Mouse (Mus musculus): ENCODE measurements at regions not wholly inside any gene's neighbourhood (a gene's known extent, or its start where the extent isn't known, plus 50 kb on each side); places are given as distances from the start of the nearest gene placed in this dataset.

DNA sequence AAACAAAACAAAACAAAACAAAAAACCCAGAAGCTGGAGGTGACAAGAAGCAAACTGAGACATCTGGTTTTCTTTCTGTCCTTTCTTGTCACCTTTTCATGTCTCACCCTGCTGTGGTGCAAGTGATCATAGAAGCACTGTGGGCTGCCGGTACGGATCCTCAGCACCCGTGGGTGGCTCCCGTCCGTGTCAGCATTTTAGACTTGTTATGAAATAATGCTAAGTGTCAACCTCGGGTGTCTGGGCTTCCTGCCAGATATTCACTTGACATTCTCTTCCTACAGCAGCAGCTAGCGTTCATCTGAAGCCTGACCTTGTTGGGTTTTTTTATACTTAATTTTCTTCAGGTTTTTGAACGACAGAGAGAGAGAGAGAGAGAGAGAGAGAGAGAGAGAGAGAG is 404.7 kb downstream of the Pla2g4a start:
- Histone ChIP-seq H3K27ac (ENCODE audit: low read length) (no peak overlapping the region), H3K36me3 (ENCODE audit: control insufficient read depth, insufficient read depth) (no peaks in the 10 kb centered on the region), H3K9me3 (replicated peaks; ENCODE audit: control insufficient read depth, low read length) (no peaks in the 10 kb centered on the region), H3K4me3 (ENCODE audit: low read length) (0 out of 2 replicates have a peak overlapping the region, but pooled peaks have one; percentile 20), H3K4me1 (ENCODE audit: control insufficient read depth, insufficient read depth, low read length) (no peaks in the 10 kb centered on the region), H3K9ac (ENCODE audit: low read length) (no peak overlapping the region), H3K27me3 (ENCODE audit: control insufficient read depth, insufficient read depth, low read length) (no peaks in the 10 kb centered on the region), H3K4me2 (ENCODE audit: low read depth, low read length) (peak overlapping the region; percentile 49)
- 31% methylated on average over 8 of the region's 8 CpGs for WGBS
- ATAC-seq (replicated peaks; ENCODE audit: extremely low read depth, insufficient read depth, low FRiP score): peak; percentile 23; the same call in 1 of the 2 replicates

DNA sequence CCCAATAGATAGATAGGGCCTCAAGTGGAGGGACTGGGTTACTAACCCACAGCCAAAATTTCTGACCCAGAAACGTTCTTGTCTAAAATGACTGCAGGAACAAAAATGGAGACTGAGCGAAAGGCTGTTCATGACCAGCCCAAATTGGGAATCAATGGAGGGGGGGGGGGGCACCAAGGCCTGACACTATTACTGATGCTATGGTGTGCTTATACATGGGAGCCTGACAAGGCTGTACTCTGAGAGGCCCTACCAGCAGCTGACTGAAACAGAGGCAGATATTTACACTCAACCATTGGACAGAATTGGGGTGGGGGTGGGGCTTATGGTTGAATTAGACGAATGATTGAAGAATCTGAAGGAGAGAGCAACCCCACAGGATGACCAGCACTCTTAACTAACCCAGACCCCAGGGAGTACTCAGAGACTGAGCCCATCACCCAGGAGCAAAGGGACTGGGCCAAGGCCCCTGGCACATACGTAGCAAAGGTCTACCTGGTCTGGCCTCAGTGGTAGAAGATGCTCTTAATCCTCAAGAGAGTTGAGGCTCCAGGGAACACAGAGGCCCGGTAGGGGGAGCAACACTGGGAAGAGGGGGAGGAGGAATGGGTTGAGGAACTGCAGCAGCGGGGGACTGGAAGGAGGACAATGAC is 405.6 kb downstream of the Pla2g4a start:
- H3K4me1 ChIP-seq (ENCODE audit: control insufficient read depth, insufficient read depth, low read length): no peaks in the 10 kb centered on the region
- H3K4me3 ChIP-seq (ENCODE audit: low read length): no peak overlapping the region
- no peak overlapping the region for H3K9ac ChIP-seq (ENCODE audit: low read length)
- 74% methylated on average over 6 of the region's 6 CpGs for WGBS
- no peaks in the 10 kb centered on the region for H3K9me3 ChIP-seq (replicated peaks; ENCODE audit: control insufficient read depth, low read length)
- H3K4me2 ChIP-seq (ENCODE audit: low read depth, low read length): no peak overlapping the region
- no peaks in the 10 kb centered on the region for H3K27me3 ChIP-seq (ENCODE audit: control insufficient read depth, insufficient read depth, low read length)
- H3K27ac ChIP-seq (ENCODE audit: low read length): no peak overlapping the region
- no peaks in the 10 kb centered on the region for H3K36me3 ChIP-seq (ENCODE audit: control insufficient read depth, insufficient read depth)
- no peak for ATAC-seq (replicated peaks; ENCODE audit: extremely low read depth, insufficient read depth, low FRiP score)

DNA sequence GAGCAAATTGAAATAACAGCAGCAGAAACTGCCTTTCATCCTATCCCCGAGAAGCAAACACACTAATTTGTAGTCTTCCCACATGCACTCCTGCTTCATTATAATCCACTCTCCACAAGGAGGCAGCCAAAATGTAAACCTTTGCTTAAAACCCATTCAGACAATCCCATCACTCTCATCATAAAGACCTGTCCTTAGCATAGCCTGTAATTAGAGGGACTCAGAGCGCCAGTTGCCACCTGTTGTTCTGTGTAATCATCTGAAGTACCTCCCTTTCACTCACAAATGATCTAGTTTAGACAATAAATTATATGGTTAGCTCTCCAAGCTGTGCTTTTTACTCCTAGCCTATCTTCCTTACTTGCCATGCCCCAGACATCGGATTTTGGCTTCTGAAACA is 415.0 kb downstream of the Pla2g4a start:
- no peak overlapping the region for H3K4me3 ChIP-seq (ENCODE audit: low read length)
- no peak overlapping the region for H3K4me2 ChIP-seq (ENCODE audit: low read depth, low read length)
- H3K27ac ChIP-seq (ENCODE audit: low read length): no peak overlapping the region
- H3K9me3 ChIP-seq (replicated peaks; ENCODE audit: control insufficient read depth, low read length): no peaks in the 10 kb centered on the region
- ATAC-seq (replicated peaks; ENCODE audit: extremely low read depth, insufficient read depth, low FRiP score): no peak
- no peaks in the 10 kb centered on the region for H3K27me3 ChIP-seq (ENCODE audit: control insufficient read depth, insufficient read depth, low read length)
- no peak overlapping the region for H3K9ac ChIP-seq (ENCODE audit: low read length)
- H3K4me1 ChIP-seq (ENCODE audit: control insufficient read depth, insufficient read depth, low read length): no peaks in the 10 kb centered on the region
- H3K36me3 ChIP-seq (ENCODE audit: control insufficient read depth, insufficient read depth): no peaks in the 10 kb centered on the region
- WGBS: 76% methylated on average over 3 of the region's 3 CpGs

DNA sequence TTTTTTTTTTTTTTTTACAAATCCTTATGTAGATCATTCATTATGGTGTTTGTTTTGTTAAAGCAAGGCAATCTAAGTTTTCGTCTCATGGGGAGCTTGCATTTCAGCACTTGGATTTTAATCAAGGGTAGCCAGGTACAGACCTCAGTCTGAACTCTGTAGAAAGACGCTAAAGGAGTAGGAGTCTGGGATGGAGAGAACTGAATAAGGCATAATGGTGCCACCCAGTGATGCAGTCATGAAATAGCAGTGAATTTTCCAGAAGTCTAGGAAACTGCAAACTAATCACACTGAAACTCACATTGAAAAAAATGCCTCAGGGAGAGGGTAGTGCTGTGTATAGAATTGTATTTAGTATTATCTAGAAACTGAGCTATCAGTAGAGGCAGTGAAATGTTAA is 419.7 kb downstream of the Pla2g4a start:
- Histone ChIP-seq H3K4me2 (ENCODE audit: low read depth, low read length) (no peak overlapping the region), H3K9me3 (replicated peaks; ENCODE audit: control insufficient read depth, low read length) (no peaks in the 10 kb centered on the region), H3K9ac (ENCODE audit: low read length) (no peak overlapping the region), H3K27me3 (ENCODE audit: control insufficient read depth, insufficient read depth, low read length) (no peaks in the 10 kb centered on the region), H3K27ac (ENCODE audit: low read length) (no peak overlapping the region), H3K36me3 (ENCODE audit: control insufficient read depth, insufficient read depth) (no peaks in the 10 kb centered on the region), H3K4me3 (ENCODE audit: low read length) (no peak overlapping the region), H3K4me1 (ENCODE audit: control insufficient read depth, insufficient read depth, low read length) (no peaks in the 10 kb centered on the region)
- ATAC-seq (replicated peaks; ENCODE audit: extremely low read depth, insufficient read depth, low FRiP score): no peak
- 38% methylated on average over 2 of the region's 2 CpGs for WGBS

DNA sequence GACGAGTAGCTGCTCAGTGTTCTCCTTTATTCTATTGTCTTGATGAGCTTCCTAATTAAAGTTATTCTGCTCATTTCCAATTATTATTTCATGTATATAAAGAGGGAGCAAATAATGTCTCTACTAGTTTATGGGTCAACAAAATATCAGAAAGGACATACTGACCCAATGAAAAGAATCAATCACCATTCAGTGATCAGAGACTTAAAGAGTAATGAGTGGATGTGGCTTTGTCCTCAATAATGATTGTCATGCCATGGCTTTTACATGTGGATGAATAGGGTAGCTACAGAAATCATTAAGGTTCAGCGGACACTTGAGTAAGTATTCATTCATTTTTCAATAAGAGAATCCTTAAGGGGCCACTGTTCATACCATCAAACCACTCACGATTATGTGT is 427.4 kb downstream of the Pla2g4a start:
- H3K36me3 ChIP-seq (ENCODE audit: control insufficient read depth, insufficient read depth): no peaks in the 10 kb centered on the region
- 69% methylated on average over 3 of the region's 3 CpGs for WGBS
- H3K4me3 ChIP-seq (ENCODE audit: low read length): no peak overlapping the region
- ATAC-seq (replicated peaks; ENCODE audit: extremely low read depth, insufficient read depth, low FRiP score): no peak
- no peaks in the 10 kb centered on the region for H3K9me3 ChIP-seq (replicated peaks; ENCODE audit: control insufficient read depth, low read length)
- no peak overlapping the region for H3K27ac ChIP-seq (ENCODE audit: low read length)
- H3K27me3 ChIP-seq (ENCODE audit: control insufficient read depth, insufficient read depth, low read length): no peaks in the 10 kb centered on the region
- no peaks in the 10 kb centered on the region for H3K4me1 ChIP-seq (ENCODE audit: control insufficient read depth, insufficient read depth, low read length)
- no peak overlapping the region for H3K9ac ChIP-seq (ENCODE audit: low read length)
- H3K4me2 ChIP-seq (ENCODE audit: low read depth, low read length): no peak overlapping the region
